Mouse (Mus musculus) small intestine, adult 2 months (tissue): ENCODE measurements at regions not wholly inside any gene's neighbourhood (a gene's known extent, or its start where the extent isn't known, plus 50 kb on each side); places are given as distances from the start of the nearest gene placed in this dataset.

Experiments
- CTCF ChIP-seq: fragments of 200-500 bp; IDR thresholded peaks from 2 replicates; pipeline ENCODE4 v1.5.1; 2012; ENCODE audit warnings: low read depth, mild to moderate bottlenecking, control low read depth, inconsistent platforms, low read length, moderate library complexity, mixed read lengths; ENCODE audit not compliant: insufficient replicate concordance, insufficient read length; ENCODE audit errors: extremely low read depth
- POLR2A ChIP-seq: fragments of 200-500 bp; IDR thresholded peaks from 2 replicates; pipeline ENCODE4 v1.6.1; 2012; ENCODE audit warnings: low read depth, mild to moderate bottlenecking, control low read depth, inconsistent platforms, low read length, moderate library complexity

DNA sequence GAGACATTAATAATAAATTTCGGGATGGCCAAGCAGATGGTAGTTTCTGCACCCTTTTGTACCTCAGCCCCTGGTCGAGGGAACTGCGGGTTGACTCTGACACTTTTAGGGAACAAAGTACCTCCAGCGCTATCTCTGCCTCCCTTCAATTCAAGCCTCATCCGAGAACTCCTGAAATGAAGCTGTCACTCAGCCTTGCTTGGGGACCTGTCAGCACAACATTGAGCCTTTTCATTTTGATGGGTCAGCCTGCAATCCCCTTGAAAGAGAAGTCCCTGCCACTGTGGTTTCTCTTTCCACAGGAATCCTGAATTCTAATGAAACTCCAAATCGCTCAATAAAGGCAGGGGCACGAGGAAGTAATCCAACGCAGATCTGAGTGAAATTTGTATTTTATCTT lies 257.5 kb downstream of the Nr2f2 start:
- no peak for TF ChIP-seq CTCF
- TF ChIP-seq POLR2A: no peak
